Mouse (Mus musculus) cerebellum, adult 2 months (tissue): ENCODE data around the gene Tbc1d32.

ENCODE experiments used
- CTCF ChIP-seq: fragments of 200-500 bp; IDR thresholded peaks from 2 replicates; pipeline ENCODE4 v1.5.1; 2011; ENCODE audit warnings: low read depth, mild to moderate bottlenecking, control low read depth, low read length, moderate library complexity, borderline replicate concordance; ENCODE audit not compliant: insufficient read depth
- POLR2A ChIP-seq: fragments of 200-500 bp; IDR thresholded peaks from 2 replicates; pipeline ENCODE4 v1.6.1; 2011; ENCODE audit warnings: low read length, control low read depth, borderline replicate concordance; ENCODE audit not compliant: insufficient read depth

GRCm38 (mm10) chr10:56094586-56094985 is 133.9 kb downstream of the Tbc1d32 start:
- TF ChIP-seq CTCF, result no peak
- no peak for TF ChIP-seq POLR2A
